Mouse (Mus musculus) cerebellum, adult 2 months (tissue): ENCODE measurements at regions not wholly inside any gene's neighbourhood (a gene's known extent, or its start where the extent isn't known, plus 50 kb on each side); places are given as distances from the start of the nearest gene placed in this dataset.

Experiments used
- CTCF ChIP-seq: fragments of 200-500 bp; IDR thresholded peaks from 2 replicates; pipeline ENCODE4 v1.5.1; 2011; ENCODE audit warnings: low read depth, mild to moderate bottlenecking, control low read depth, low read length, moderate library complexity, borderline replicate concordance; ENCODE audit not compliant: insufficient read depth
- POLR2A ChIP-seq: fragments of 200-500 bp; IDR thresholded peaks from 2 replicates; pipeline ENCODE4 v1.6.1; 2011; ENCODE audit warnings: low read length, control low read depth, borderline replicate concordance; ENCODE audit not compliant: insufficient read depth

- TF ChIP-seq POLR2A (no peak), CTCF (no peak)
Observed at GRCm38 (mm10) chr15:93645950-93646349, 50.3 kb upstream of the Prickle1 start.
